Mouse (Mus musculus): ENCODE results near the gene Ntm. TPM values are rescaled to one million over a fixed set of nuclear protein-coding genes. Genes with fewer than 3 reads are reported as not detected.

Gene Ntm
- polyA plus RNA-seq, 1 experiment from 2014 or later: 14.3 TPM

DNA sequence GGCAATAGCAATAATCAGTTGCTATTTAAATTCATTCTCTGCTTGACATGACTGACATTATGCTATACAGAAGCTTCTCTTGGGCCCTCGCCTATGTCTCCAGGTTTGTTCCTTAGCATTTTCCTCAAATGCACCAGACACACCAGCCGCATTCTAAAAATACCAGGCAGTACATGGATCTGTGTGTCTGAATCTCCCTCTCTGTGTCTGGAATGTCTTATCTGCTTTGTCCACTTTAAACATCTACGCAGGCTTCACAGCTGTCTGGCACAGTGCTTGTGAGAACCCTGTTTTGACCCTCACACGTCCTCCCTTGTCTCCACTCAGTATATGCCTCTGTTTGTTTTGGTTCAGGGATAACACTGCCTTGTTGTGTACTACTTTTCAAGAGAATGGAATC is 937.3 kb downstream of the Ntm start:
- Histone ChIP-seq H3K4me2 (ENCODE audit: low read depth, low read length, severe bottlenecking) (no peak overlapping the region), H3K9me3 (ENCODE audit: control insufficient read depth, low read length) (no peaks in the 10 kb centered on the region), H3K4me1 (replicated peaks; ENCODE audit: control insufficient read depth, insufficient read depth, low read length) (no peaks in the 10 kb centered on the region), H3K9ac (ENCODE audit: low read length) (no peak overlapping the region), H3K27me3 (ENCODE audit: control insufficient read depth, insufficient read depth, low read length) (no peaks in the 10 kb centered on the region), H3K27ac (ENCODE audit: low read depth, low read length) (no peak overlapping the region), H3K36me3 (ENCODE audit: control insufficient read depth, insufficient read depth, low read length) (no peaks in the 10 kb centered on the region), H3K4me3 (ENCODE audit: low read depth, low read length) (no peak overlapping the region)
- DNase-seq (ENCODE audit: low spot score) (no peak), ATAC-seq (replicated peaks; ENCODE audit: low FRiP score) (no peak)
- 84% methylated on average over 4 of the region's 4 CpGs for WGBS

DNA sequence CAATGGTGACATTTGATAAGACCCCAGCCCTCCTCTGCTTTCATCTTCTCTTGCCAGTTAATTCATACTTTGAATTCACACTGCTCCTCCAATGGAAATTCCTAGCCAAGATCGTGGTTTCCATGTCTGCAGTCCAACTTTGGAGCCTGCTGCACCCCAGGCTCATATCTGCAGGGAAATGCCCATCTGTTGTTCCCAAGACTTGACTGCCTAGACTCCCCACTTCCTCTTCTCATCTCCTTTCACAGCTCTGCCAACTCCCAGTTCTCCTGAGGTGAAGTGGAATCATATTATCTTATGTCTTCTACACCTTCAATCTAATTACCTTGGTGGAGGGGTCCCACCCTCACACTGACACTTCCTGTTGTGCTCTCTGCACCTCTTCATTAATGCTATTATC is 937.8 kb downstream of the Ntm start:
- WGBS: 67% methylated on average over 1 of the region's 1 CpGs
- DNase-seq (ENCODE audit: low spot score) (no peak), ATAC-seq (replicated peaks; ENCODE audit: low FRiP score) (no peak)
- no peak overlapping the region for H3K27ac ChIP-seq (ENCODE audit: low read depth, low read length)
- H3K27me3 ChIP-seq (ENCODE audit: control insufficient read depth, insufficient read depth, low read length): no peaks in the 10 kb centered on the region
- no peaks in the 10 kb centered on the region for H3K9me3 ChIP-seq (ENCODE audit: control insufficient read depth, low read length)
- no peak overlapping the region for H3K9ac ChIP-seq (ENCODE audit: low read length)
- no peak overlapping the region for H3K4me2 ChIP-seq (ENCODE audit: low read depth, low read length, severe bottlenecking)
- no peaks in the 10 kb centered on the region for H3K36me3 ChIP-seq (ENCODE audit: control insufficient read depth, insufficient read depth, low read length)
- no peaks in the 10 kb centered on the region for H3K4me1 ChIP-seq (replicated peaks; ENCODE audit: control insufficient read depth, insufficient read depth, low read length)
- no peak overlapping the region for H3K4me3 ChIP-seq (ENCODE audit: low read depth, low read length)

DNA sequence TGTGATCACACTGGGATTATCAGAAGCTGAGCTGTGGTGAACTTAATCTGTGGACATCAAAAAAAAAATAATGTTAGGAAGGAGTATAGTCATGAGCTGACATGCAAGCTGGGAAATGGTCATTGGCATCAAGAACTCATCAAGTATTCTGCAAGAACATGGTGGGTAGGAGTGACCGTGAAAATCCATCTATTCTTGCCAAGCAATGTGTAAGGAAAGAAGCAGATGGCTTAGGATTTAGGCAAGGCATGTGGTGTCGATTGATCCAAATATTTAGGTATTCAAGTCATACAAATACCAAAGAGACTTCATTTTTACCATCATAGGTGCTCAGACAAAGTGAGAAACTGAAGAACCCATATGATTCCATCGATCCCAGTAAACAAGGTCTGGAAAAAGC is 946.1 kb downstream of the Ntm start:
- Histone ChIP-seq H3K4me3 (ENCODE audit: low read depth, low read length) (no peak overlapping the region), H3K27me3 (ENCODE audit: control insufficient read depth, insufficient read depth, low read length) (no peaks in the 10 kb centered on the region), H3K9me3 (ENCODE audit: control insufficient read depth, low read length) (no peaks in the 10 kb centered on the region), H3K4me1 (replicated peaks; ENCODE audit: control insufficient read depth, insufficient read depth, low read length) (no peaks in the 10 kb centered on the region), H3K36me3 (ENCODE audit: control insufficient read depth, insufficient read depth, low read length) (no peaks in the 10 kb centered on the region), H3K4me2 (ENCODE audit: low read depth, low read length, severe bottlenecking) (no peak overlapping the region), H3K9ac (ENCODE audit: low read length) (no peak overlapping the region), H3K27ac (ENCODE audit: low read depth, low read length) (no peak overlapping the region)
- WGBS: 87% methylated on average over 3 of the region's 3 CpGs
- ATAC-seq (replicated peaks; ENCODE audit: low FRiP score) (no peak), DNase-seq (ENCODE audit: low spot score) (no peak)

DNA sequence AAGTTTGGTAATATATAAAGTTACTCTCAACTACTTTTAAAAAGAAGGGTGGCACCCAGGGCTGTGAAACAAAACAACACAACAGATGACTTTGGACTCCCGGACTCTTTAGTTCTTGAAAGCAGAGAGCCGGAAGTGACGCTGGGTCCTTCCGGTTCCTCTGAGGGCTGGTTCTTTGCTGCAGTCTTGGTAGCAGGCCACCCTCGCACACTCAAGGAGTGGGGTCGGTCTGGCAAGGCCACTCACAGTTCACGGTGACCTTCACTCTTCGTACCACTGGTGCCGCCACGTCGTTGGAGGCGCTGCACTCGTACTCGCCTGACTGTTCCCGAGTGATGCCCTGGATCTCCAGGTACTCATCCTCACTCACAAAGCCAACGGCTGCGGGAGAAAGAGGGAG is 949.1 kb downstream of the Ntm start:
- 91% methylated on average over 17 of the region's 17 CpGs for WGBS
- ATAC-seq (replicated peaks; ENCODE audit: low FRiP score): no peak

DNA sequence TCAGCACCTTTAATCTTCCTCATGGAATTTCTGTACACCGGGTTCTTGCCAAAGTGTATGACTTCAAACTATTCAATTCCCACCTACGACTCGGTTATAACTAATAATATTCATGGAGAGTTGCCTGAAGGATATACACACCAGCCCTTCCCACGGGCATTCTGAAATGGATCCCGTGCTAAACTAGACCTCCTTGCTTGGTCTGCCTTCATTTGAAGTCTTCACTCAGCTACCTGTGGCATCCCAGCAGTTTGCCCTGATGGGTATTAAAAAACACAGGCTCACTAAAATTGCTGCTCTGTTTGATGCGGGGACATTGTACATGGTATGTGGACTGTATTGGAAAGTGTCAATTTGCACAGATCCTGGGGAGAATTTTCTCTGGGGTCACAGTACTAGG is 950.4 kb downstream of the Ntm start:
- 91% methylated on average over 6 of the region's 6 CpGs for WGBS
- no peak overlapping the region for H3K4me2 ChIP-seq (ENCODE audit: low read depth, low read length, severe bottlenecking)
- no peak for DNase-seq (ENCODE audit: low spot score)
- ATAC-seq (replicated peaks; ENCODE audit: low FRiP score): no peak
- H3K4me3 ChIP-seq (ENCODE audit: low read depth, low read length): no peak overlapping the region
- H3K4me1 ChIP-seq (replicated peaks; ENCODE audit: control insufficient read depth, insufficient read depth, low read length): no peaks in the 10 kb centered on the region
- no peaks in the 10 kb centered on the region for H3K36me3 ChIP-seq (ENCODE audit: control insufficient read depth, insufficient read depth, low read length)
- no peaks in the 10 kb centered on the region for H3K9me3 ChIP-seq (ENCODE audit: control insufficient read depth, low read length)
- no peak overlapping the region for H3K27ac ChIP-seq (ENCODE audit: low read depth, low read length)
- no peaks in the 10 kb centered on the region for H3K27me3 ChIP-seq (ENCODE audit: control insufficient read depth, insufficient read depth, low read length)
- no peak overlapping the region for H3K9ac ChIP-seq (ENCODE audit: low read length)

More for the DNA sequence above, 949.1 kb downstream of the Ntm start:
- Histone ChIP-seq H3K36me3 (ENCODE audit: control insufficient read depth, insufficient read depth, low read length) (no peaks in the 10 kb centered on the region), H3K27ac (ENCODE audit: low read depth, low read length) (no peak overlapping the region), H3K4me2 (ENCODE audit: low read depth, low read length, severe bottlenecking) (no peak overlapping the region), H3K4me1 (replicated peaks; ENCODE audit: control insufficient read depth, insufficient read depth, low read length) (no peaks in the 10 kb centered on the region), H3K9me3 (ENCODE audit: control insufficient read depth, low read length) (no peaks in the 10 kb centered on the region), H3K9ac (ENCODE audit: low read length) (no peak overlapping the region), H3K4me3 (ENCODE audit: low read depth, low read length) (no peak overlapping the region), H3K27me3 (ENCODE audit: control insufficient read depth, insufficient read depth, low read length) (no peaks in the 10 kb centered on the region)
- DNase-seq (ENCODE audit: low spot score): no peak

DNA sequence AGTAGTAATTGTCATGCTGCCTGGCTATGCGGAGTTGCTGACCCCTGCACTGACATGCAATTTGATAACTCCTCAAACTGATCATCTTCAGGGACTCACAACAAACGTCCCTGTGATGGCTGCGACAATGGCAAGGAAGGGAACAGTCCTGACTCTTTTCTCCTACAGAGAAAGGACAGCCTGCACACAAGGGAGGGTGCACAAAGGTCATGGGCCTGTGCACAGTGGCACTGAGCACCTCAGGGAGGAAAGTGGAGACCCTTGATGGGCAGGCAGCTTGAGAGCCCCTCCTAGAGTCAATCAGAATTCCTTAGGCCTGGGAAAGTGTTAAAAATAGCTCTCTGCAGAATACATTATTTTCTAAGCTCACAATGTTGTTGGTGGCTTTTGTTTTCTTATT is 951.5 kb downstream of the Ntm start:
- no peaks in the 10 kb centered on the region for H3K4me1 ChIP-seq (replicated peaks; ENCODE audit: control insufficient read depth, insufficient read depth, low read length)
- H3K27me3 ChIP-seq (ENCODE audit: control insufficient read depth, insufficient read depth, low read length): no peaks in the 10 kb centered on the region
- no peak overlapping the region for H3K4me2 ChIP-seq (ENCODE audit: low read depth, low read length, severe bottlenecking)
- H3K9ac ChIP-seq (ENCODE audit: low read length): no peak overlapping the region
- no peak for ATAC-seq (replicated peaks; ENCODE audit: low FRiP score)
- 44% methylated on average over 3 of the region's 3 CpGs for WGBS
- DNase-seq (ENCODE audit: low spot score): no peak
- no peak overlapping the region for H3K4me3 ChIP-seq (ENCODE audit: low read depth, low read length)
- H3K36me3 ChIP-seq (ENCODE audit: control insufficient read depth, insufficient read depth, low read length): no peaks in the 10 kb centered on the region
- H3K27ac ChIP-seq (ENCODE audit: low read depth, low read length): no peak overlapping the region
- no peaks in the 10 kb centered on the region for H3K9me3 ChIP-seq (ENCODE audit: control insufficient read depth, low read length)

DNA sequence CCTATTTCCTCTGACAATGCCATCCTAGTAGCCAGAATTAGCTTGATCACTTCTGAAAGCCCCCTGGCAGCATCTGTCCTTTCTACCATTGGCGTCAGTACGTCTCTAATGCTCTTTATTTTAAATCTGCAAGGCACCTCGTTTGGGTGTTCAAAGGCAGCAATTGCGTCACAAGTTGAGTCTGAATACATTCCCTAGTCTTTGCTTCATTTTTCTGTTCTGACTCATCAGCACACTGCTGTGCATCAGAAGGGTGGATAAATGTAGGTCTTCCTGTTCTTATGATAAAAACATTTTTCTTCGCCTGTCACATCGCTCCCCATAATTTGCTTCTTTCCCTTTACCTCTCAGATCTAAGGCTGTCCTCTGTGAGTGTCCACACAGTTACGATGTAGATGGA is 958.4 kb downstream of the Ntm start:
- WGBS: 79% methylated on average over 7 of the region's 7 CpGs
- H3K27ac ChIP-seq (ENCODE audit: low read depth, low read length): no peak overlapping the region
- 0 out of 2 replicates have a peak, but pooled peaks cover 2% of the 10 kb centered on the region for H3K4me1 ChIP-seq (replicated peaks; ENCODE audit: control insufficient read depth, insufficient read depth, low read length)
- no peaks in the 10 kb centered on the region for H3K36me3 ChIP-seq (ENCODE audit: control insufficient read depth, insufficient read depth, low read length)
- H3K4me3 ChIP-seq (ENCODE audit: low read depth, low read length): no peak overlapping the region
- H3K9ac ChIP-seq (ENCODE audit: low read length): no peak overlapping the region
- H3K27me3 ChIP-seq (ENCODE audit: control insufficient read depth, insufficient read depth, low read length): no peaks in the 10 kb centered on the region
- no peaks in the 10 kb centered on the region for H3K9me3 ChIP-seq (ENCODE audit: control insufficient read depth, low read length)
- no peak for ATAC-seq (replicated peaks; ENCODE audit: low FRiP score)
- no peak overlapping the region for H3K4me2 ChIP-seq (ENCODE audit: low read depth, low read length, severe bottlenecking)
- DNase-seq (ENCODE audit: low spot score): no peak

DNA sequence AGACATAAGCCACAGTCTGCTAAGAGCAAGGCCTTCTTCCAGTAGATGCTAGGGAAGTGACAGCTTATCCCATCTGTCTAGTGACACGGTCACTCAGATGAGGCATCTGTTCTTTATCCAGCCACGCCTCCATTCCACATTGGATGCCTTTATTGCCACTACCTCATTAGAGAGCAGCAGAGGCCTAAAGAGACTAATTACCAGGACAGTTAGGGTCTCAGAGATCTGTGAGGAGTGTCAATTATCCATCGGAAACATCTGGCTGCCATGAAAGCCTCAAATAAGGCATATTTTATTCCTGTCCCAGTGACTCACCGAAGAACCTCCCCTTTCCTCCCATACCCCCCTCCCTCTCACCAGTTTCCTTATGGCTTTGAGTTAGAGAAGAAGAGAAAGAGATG is 963.0 kb downstream of the Ntm start:
- no peak overlapping the region for H3K4me2 ChIP-seq (ENCODE audit: low read depth, low read length, severe bottlenecking)
- DNase-seq (ENCODE audit: low spot score) (no peak), ATAC-seq (replicated peaks; ENCODE audit: low FRiP score) (peak; percentile 71)
- no peaks in the 10 kb centered on the region for H3K27me3 ChIP-seq (ENCODE audit: control insufficient read depth, insufficient read depth, low read length)
- H3K27ac ChIP-seq (ENCODE audit: low read depth, low read length): no peak overlapping the region
- WGBS: 59% methylated on average over 4 of the region's 4 CpGs
- no peak overlapping the region for H3K4me3 ChIP-seq (ENCODE audit: low read depth, low read length)
- H3K36me3 ChIP-seq (ENCODE audit: control insufficient read depth, insufficient read depth, low read length): no peaks in the 10 kb centered on the region
- H3K4me1 ChIP-seq (replicated peaks; ENCODE audit: control insufficient read depth, insufficient read depth, low read length): 0 out of 2 replicates have a peak, but pooled peaks cover 2% of the 10 kb centered on the region
- no peak overlapping the region for H3K9ac ChIP-seq (ENCODE audit: low read length)
- H3K9me3 ChIP-seq (ENCODE audit: control insufficient read depth, low read length): no peaks in the 10 kb centered on the region

DNA sequence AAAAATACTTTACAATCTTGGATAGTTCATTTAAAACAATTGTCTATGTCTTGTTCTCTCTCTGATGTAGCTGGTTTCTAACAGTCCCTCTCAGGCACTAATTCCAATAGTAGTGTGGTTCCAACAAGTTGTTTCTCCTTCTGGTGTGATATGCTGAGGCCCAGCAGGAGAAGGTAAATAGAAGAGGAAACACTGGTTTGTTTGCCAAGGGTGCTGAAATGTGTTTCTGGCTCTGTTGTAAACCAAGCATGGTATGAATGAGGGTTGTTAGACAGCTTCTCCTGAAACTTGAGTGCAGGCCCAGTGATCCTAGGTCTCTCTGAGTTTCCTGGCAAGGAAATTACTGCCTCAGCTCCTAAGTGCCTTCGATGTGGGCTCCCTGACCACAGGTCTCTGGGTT is 985.7 kb downstream of the Ntm start:
- H3K9me3 ChIP-seq (ENCODE audit: control insufficient read depth, low read length): no peaks in the 10 kb centered on the region
- no peak overlapping the region for H3K4me3 ChIP-seq (ENCODE audit: low read depth, low read length)
- no peaks in the 10 kb centered on the region for H3K27me3 ChIP-seq (ENCODE audit: control insufficient read depth, insufficient read depth, low read length)
- no peaks in the 10 kb centered on the region for H3K36me3 ChIP-seq (ENCODE audit: control insufficient read depth, insufficient read depth, low read length)
- H3K4me2 ChIP-seq (ENCODE audit: low read depth, low read length, severe bottlenecking): no peak overlapping the region
- WGBS: 100% methylated on average over 1 of the region's 1 CpGs
- DNase-seq (ENCODE audit: low spot score) (no peak), ATAC-seq (replicated peaks; ENCODE audit: low FRiP score) (no peak)
- H3K4me1 ChIP-seq (replicated peaks; ENCODE audit: control insufficient read depth, insufficient read depth, low read length): no peaks in the 10 kb centered on the region
- H3K27ac ChIP-seq (ENCODE audit: low read depth, low read length): no peak overlapping the region
- H3K9ac ChIP-seq (ENCODE audit: low read length): no peak overlapping the region

All from forebrain, embryonic 11.5 days (tissue).